Comparison of ENCODE assay signal across 8 mouse cellular contexts in the genomic region with DNA sequence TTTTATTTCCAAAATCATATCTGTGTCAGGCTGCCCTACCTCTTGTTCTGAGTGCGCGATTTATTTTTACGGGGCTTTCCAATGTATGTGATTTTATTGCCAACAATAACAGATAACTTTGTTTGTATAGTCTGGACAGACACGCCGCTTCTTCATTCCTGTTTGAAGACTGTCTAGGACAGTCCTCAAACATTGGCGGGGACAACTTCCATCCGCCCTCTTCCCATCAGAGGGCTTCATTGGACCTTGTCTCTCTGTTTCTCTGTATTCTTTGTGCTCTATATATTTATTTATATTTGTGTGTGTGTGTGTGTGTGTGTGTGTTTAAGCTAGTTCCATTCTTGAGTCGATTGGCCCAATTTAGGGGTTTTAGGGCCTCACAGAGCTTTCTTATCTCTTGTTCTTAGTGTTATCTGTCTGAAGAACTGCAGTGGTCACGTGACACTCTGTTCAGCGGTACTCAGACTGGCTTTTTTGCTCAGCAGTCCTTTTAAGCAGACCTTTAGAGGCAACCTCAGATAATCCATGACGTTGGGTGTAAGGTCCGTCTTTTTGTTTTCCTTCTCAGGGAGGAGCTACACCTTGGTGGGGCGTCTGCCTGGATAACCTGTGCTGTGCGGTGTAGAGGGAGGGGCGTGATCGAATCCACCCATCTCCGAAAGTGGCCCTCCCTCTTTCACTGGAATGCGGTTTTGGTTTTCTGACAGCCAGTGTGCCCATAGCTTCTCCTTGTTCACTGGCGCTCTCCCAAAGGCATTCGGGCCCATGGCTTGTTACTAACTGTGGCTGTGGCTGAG. TPM values are rescaled to one million over a fixed set of nuclear protein-coding genes. Genes with fewer than 3 reads are reported as not detected.
DNase-seq lines count a peak whose midpoint lies in the region; ATAC-seq lines count a peak whose summit lies in the region.

No protein-coding gene starts in this region.

- peak overlapping the region; percentile 40 for H3K4me2 ChIP-seq in intestine, embryonic 14.5 days (ENCODE audit: low read length)

- WGBS in intestine, embryonic 14.5 days, result 29% methylated on average over 20 of the region's 20 CpGs

- H3K4me3 ChIP-seq in intestine, embryonic 14.5 days (ENCODE audit: low read depth, low read length), result peak overlapping the region; percentile 20; the same call in 1 of the 2 replicates

- no peaks in the 10 kb centered on the region for H3K27me3 ChIP-seq in intestine, embryonic 14.5 days (replicated peaks; ENCODE audit: control insufficient read depth, insufficient read depth, low read length)

- no peak overlapping the region for H3K27ac ChIP-seq in intestine, embryonic 14.5 days (ENCODE audit: low read depth)

- peak; percentile 47 for ATAC-seq in common myeloid progenitor, adult 5-6 weeks (replicated peaks; ENCODE audit: low read depth, poor library complexity, severe bottlenecking)
- peak; percentile 93 for ATAC-seq in intestine, embryonic 14.5 days (replicated peaks; ENCODE audit: low FRiP score, low TSS enrichment, low read depth)
- peak; percentile 31 for ATAC-seq in megakaryocyte progenitor cell, adult 5-6 weeks (replicated peaks; ENCODE audit: poor library complexity)

- peak; percentile 14 for DNase-seq in adrenal gland, postnatal 10 days
- DNase-seq in adrenal gland, postnatal 14 days, result no peak
- no peak for DNase-seq in intestine, embryonic 14.5 days (ENCODE audit: low spot score)
- no peak for DNase-seq in layer of hippocampus, postnatal 36 days
- no peak for DNase-seq in cerebellum, adult 8-10 months
- DNase-seq in thymus, postnatal 25 days, result no peak

- H3K36me3 ChIP-seq in intestine, embryonic 14.5 days (ENCODE audit: control insufficient read depth, insufficient read depth, low read length), result no peaks in the 10 kb centered on the region

- H3K4me1 ChIP-seq in intestine, embryonic 14.5 days (replicated peaks; ENCODE audit: control insufficient read depth, insufficient read depth, low read length), result 0 out of 2 replicates have a peak, but pooled peaks cover 3% of the 10 kb centered on the region

- H3K9ac ChIP-seq in intestine, embryonic 14.5 days (ENCODE audit: low read length), result no peak overlapping the region

- no peaks in the 10 kb centered on the region for H3K9me3 ChIP-seq in intestine, embryonic 14.5 days (ENCODE audit: control insufficient read depth, low read length)

RNA-seq across cellular contexts. Expression of a gene that starts 54.4 kb away (rescaled TPM):
- total RNA-seq in adrenal gland, postnatal 10 days (2021), result 1 to 10 TPM; 7.4 to 9.3 TPM
- 6.2 and 7.3 TPM in 2 replicates for total RNA-seq in adrenal gland, postnatal 14 days (2021)
- total RNA-seq in common myeloid progenitor, adult 5-6 weeks (2017), result not detected in 2 replicates
- polyA plus RNA-seq in intestine, embryonic 14.5 days (2014; fragmentation: Nextera tagmentation; extraction: Ambion mirVana), result 5.5 and 7.0 TPM in 2 replicates
- total RNA-seq in megakaryocyte progenitor cell, adult 5-6 weeks (2015), result 0.10 TPM in 1 of 2 replicates, not detected in the other
- not detected in 2 replicates for total RNA-seq in megakaryocyte progenitor cell, adult 5-6 weeks (2017)
- total RNA-seq in layer of hippocampus, postnatal 36 days (2021), result 1 to 10 TPM; 2.0 to 2.5 TPM

Comparison
In these comparisons a context has a peak if more than half of its experiments do, and no peak if none do; other contexts are left out.
1. ATAC-seq: peak in every context shown above with its lines; median percentile 93 in intestine, embryonic 14.5 days; 47 in common myeloid progenitor, adult 5-6 weeks; 31 in megakaryocyte progenitor cell, adult 5-6 weeks.